8 mouse cellular contexts compared by ENCODE assay signal in genomic region chr4:155993606-155994005, GRCm38 (mm10). TPM values are rescaled to one million over a fixed set of nuclear protein-coding genes. Genes with fewer than 3 reads are reported as not detected.
A peak's percentile ranks its signal among the peaks of the same experiment; 100 is the strongest.
DNase-seq lines count a peak whose midpoint lies in the region; ATAC-seq lines count a peak whose summit lies in the region.

No protein-coding gene starts in this region.

- no peaks in the 10 kb centered on the region for H3K27me3 ChIP-seq in kidney, embryonic 14.5 days (ENCODE audit: control insufficient read depth, insufficient read depth, low read length)
- no peaks in the 10 kb centered on the region for H3K27me3 ChIP-seq in hindbrain, embryonic 16.5 days (replicated peaks; ENCODE audit: control insufficient read depth, insufficient read depth, low read length)
- no peaks in the 10 kb centered on the region for H3K27me3 ChIP-seq in midbrain, embryonic 15.5 days (replicated peaks)

- DNase-seq in kidney, adult 9 months, result no peak
- DNase-seq in gastrocnemius, postnatal 10 days, result no peak
- DNase-seq in urinary bladder, postnatal 36 days (ENCODE audit: low spot score in 2 of 2), result no peak

- H3K36me3 ChIP-seq in kidney, embryonic 14.5 days (ENCODE audit: control insufficient read depth, insufficient read depth, low read length), result peaks cover 35% of the 10 kb centered on the region
- H3K36me3 ChIP-seq in hindbrain, embryonic 16.5 days (ENCODE audit: control insufficient read depth, insufficient read depth, low read length), result peaks cover 9% of the 10 kb centered on the region
- H3K36me3 ChIP-seq in midbrain, embryonic 15.5 days (replicated peaks), result peaks cover 14% of the 10 kb centered on the region; the same call in 1 of the 2 replicates

- peak overlapping the region; percentile 90 for H3K9ac ChIP-seq in kidney, embryonic 14.5 days (ENCODE audit: low read depth, low read length)
- H3K9ac ChIP-seq in hindbrain, embryonic 16.5 days (ENCODE audit: low read depth, low read length), result peak overlapping the region; percentile 82
- peak overlapping the region; percentile 70 for H3K9ac ChIP-seq in midbrain, embryonic 15.5 days

- WGBS in kidney, embryonic 14.5 days, result 4% methylated on average over 15 of the region's 15 CpGs
- 6% methylated on average over 15 of the region's 15 CpGs for WGBS in hindbrain, embryonic 16.5 days
- WGBS in midbrain, embryonic 15.5 days, result 5% methylated on average over 15 of the region's 15 CpGs

- H3K27ac ChIP-seq in kidney, embryonic 14.5 days (ENCODE audit: low read depth, low read length), result peak overlapping the region; percentile 78; the same call in 1 of the 2 replicates
- H3K27ac ChIP-seq in brown adipose tissue, adult 24 weeks (replicated peaks; ENCODE audit: low read depth, low read length), result peak overlapping the region; percentile 93
- H3K27ac ChIP-seq in hindbrain, embryonic 16.5 days (ENCODE audit: low read depth, low read length), result peak overlapping the region; percentile 97
- peak overlapping the region; percentile 97 for H3K27ac ChIP-seq in midbrain, embryonic 15.5 days

- peak overlapping the region; percentile 95 for H3K4me3 ChIP-seq in kidney, embryonic 14.5 days (ENCODE audit: low read length)
- H3K4me3 ChIP-seq in brown adipose tissue, adult 24 weeks (ENCODE audit: insufficient read depth, low read depth, low read length), result peak overlapping the region; percentile 70
- H3K4me3 ChIP-seq in hindbrain, embryonic 16.5 days (ENCODE audit: low read length), result peak overlapping the region; percentile 80
- H3K4me3 ChIP-seq in midbrain, embryonic 15.5 days, result peak overlapping the region; percentile 80

- H3K9me3 ChIP-seq in kidney, embryonic 14.5 days (ENCODE audit: control insufficient read depth, low read length), result no peaks in the 10 kb centered on the region
- H3K9me3 ChIP-seq in hindbrain, embryonic 16.5 days (ENCODE audit: control insufficient read depth, low read length), result no peaks in the 10 kb centered on the region
- H3K9me3 ChIP-seq in midbrain, embryonic 15.5 days, result no peaks in the 10 kb centered on the region

- peak overlapping the region; percentile 81 for H3K4me2 ChIP-seq in kidney, embryonic 14.5 days (replicated peaks; ENCODE audit: low read depth, low read length)
- H3K4me2 ChIP-seq in hindbrain, embryonic 16.5 days (ENCODE audit: low read length), result peak overlapping the region; percentile 69
- peak overlapping the region; percentile 65 for H3K4me2 ChIP-seq in midbrain, embryonic 15.5 days

- no peak for ATAC-seq in kidney, embryonic 14.5 days (ENCODE audit: low FRiP score, low TSS enrichment)
- ATAC-seq in hindbrain, embryonic 16.5 days, result no peak; the same call in 1 of the 2 replicates
- ATAC-seq in midbrain, embryonic 15.5 days (replicated peaks), result 0 out of 2 replicates have a peak, but pooled peaks have one; percentile 0
- no peak for ATAC-seq in frontal cortex, adult (ENCODE audit: low TSS enrichment)

- H3K4me1 ChIP-seq in kidney, embryonic 14.5 days (ENCODE audit: control insufficient read depth, insufficient read depth, low read length), result peaks cover 19% of the 10 kb centered on the region
- peaks cover 9% of the 10 kb centered on the region for H3K4me1 ChIP-seq in brown adipose tissue, adult 24 weeks (ENCODE audit: control insufficient read depth, insufficient read depth, insufficient read length, low read length)
- H3K4me1 ChIP-seq in hindbrain, embryonic 16.5 days (ENCODE audit: control insufficient read depth, insufficient read depth, low read depth, low read length), result peaks cover 21% of the 10 kb centered on the region
- H3K4me1 ChIP-seq in midbrain, embryonic 15.5 days, result peaks cover 31% of the 10 kb centered on the region

RNA-seq across cellular contexts. Expression of gene Sdf4, which starts 0.9 kb away (rescaled TPM):
- 131 and 165 TPM in 2 replicates for polyA plus RNA-seq in kidney, embryonic 14.5 days (2014; fragmentation: Nextera tagmentation; extraction: Ambion mirVana)
- 138 and 141 TPM in 2 replicates for polyA plus RNA-seq in brown adipose tissue, adult 24 weeks (2012; ENCODE audit: insufficient read depth, insufficient read length, missing spikeins)
- polyA plus RNA-seq in hindbrain, embryonic 16.5 days (2015; fragmentation: Nextera tagmentation; extraction: Ambion mirVana), result 120 and 124 TPM in 2 replicates
- 113 and 118 TPM in 2 replicates for polyA plus RNA-seq in midbrain, embryonic 15.5 days (2015; fragmentation: Nextera tagmentation; extraction: Ambion mirVana)
- total RNA-seq in gastrocnemius, postnatal 10 days (2021), result 10 to 100 TPM; 87.9 to 96.0 TPM

RNA-seq across cellular contexts. Expression of gene B3galt6, which starts 1.2 kb away (rescaled TPM):
- polyA plus RNA-seq in kidney, embryonic 14.5 days (2014; fragmentation: Nextera tagmentation; extraction: Ambion mirVana), result 20.0 and 20.8 TPM in 2 replicates
- 1.8 and 3.0 TPM in 2 replicates for polyA plus RNA-seq in brown adipose tissue, adult 24 weeks (2012; ENCODE audit: insufficient read depth, insufficient read length, missing spikeins)
- 35.5 and 35.7 TPM in 2 replicates for polyA plus RNA-seq in hindbrain, embryonic 16.5 days (2015; fragmentation: Nextera tagmentation; extraction: Ambion mirVana)
- polyA plus RNA-seq in midbrain, embryonic 15.5 days (2015; fragmentation: Nextera tagmentation; extraction: Ambion mirVana), result 38.5 and 38.9 TPM in 2 replicates
- total RNA-seq in gastrocnemius, postnatal 10 days (2021), result 1 to 10 TPM; 3.1 to 3.8 TPM

RNA-seq across cellular contexts. Expression of gene Tnfrsf4, which starts 20.0 kb away (rescaled TPM):
- polyA plus RNA-seq in kidney, embryonic 14.5 days (2014; fragmentation: Nextera tagmentation; extraction: Ambion mirVana), result 0.76 and 0.77 TPM in 2 replicates
- polyA plus RNA-seq in brown adipose tissue, adult 24 weeks (2012; ENCODE audit: insufficient read depth, insufficient read length, missing spikeins), result not detected in 2 replicates
- polyA plus RNA-seq in hindbrain, embryonic 16.5 days (2015; fragmentation: Nextera tagmentation; extraction: Ambion mirVana), result 0.64 TPM in 1 of 2 replicates, not detected in the other
- 0.56 and 0.83 TPM in 2 replicates for polyA plus RNA-seq in midbrain, embryonic 15.5 days (2015; fragmentation: Nextera tagmentation; extraction: Ambion mirVana)
- total RNA-seq in gastrocnemius, postnatal 10 days (2021), result under 1 TPM; 0.31 to 0.93 TPM

RNA-seq across cellular contexts. Expression of gene C1qtnf12, which starts 31.5 kb away (rescaled TPM):
- polyA plus RNA-seq in kidney, embryonic 14.5 days (2014; fragmentation: Nextera tagmentation; extraction: Ambion mirVana), result 129 and 142 TPM in 2 replicates
- polyA plus RNA-seq in brown adipose tissue, adult 24 weeks (2012; ENCODE audit: insufficient read depth, insufficient read length, missing spikeins), result 99.7 and 136 TPM in 2 replicates
- polyA plus RNA-seq in hindbrain, embryonic 16.5 days (2015; fragmentation: Nextera tagmentation; extraction: Ambion mirVana), result 13.9 and 16.4 TPM in 2 replicates
- 6.8 and 9.5 TPM in 2 replicates for polyA plus RNA-seq in midbrain, embryonic 15.5 days (2015; fragmentation: Nextera tagmentation; extraction: Ambion mirVana)
- total RNA-seq in gastrocnemius, postnatal 10 days (2021), result 10 to 100 TPM; 20.8 to 23.1 TPM

RNA-seq across cellular contexts. Expression of gene Tnfrsf18, which starts 32.4 kb away (rescaled TPM):
- polyA plus RNA-seq in kidney, embryonic 14.5 days (2014; fragmentation: Nextera tagmentation; extraction: Ambion mirVana), result 2.3 and 2.8 TPM in 2 replicates
- not detected in 2 replicates for polyA plus RNA-seq in brown adipose tissue, adult 24 weeks (2012; ENCODE audit: insufficient read depth, insufficient read length, missing spikeins)
- 1.7 and 1.8 TPM in 2 replicates for polyA plus RNA-seq in hindbrain, embryonic 16.5 days (2015; fragmentation: Nextera tagmentation; extraction: Ambion mirVana)
- 3.2 and 3.6 TPM in 2 replicates for polyA plus RNA-seq in midbrain, embryonic 15.5 days (2015; fragmentation: Nextera tagmentation; extraction: Ambion mirVana)
- under 1 TPM in 1 of 2 experiments, not detected in 1; 0.36 TPM for total RNA-seq in gastrocnemius, postnatal 10 days (2021)
